Mouse (Mus musculus) embryonic facial prominence, embryonic 11.5 days (tissue): ENCODE results near the gene Kif23. TPM values are rescaled to one million over a fixed set of nuclear protein-coding genes. Genes with fewer than 3 reads are reported as not detected.

Experiments used
- ATAC-seq: fragments of 200-750 bp; cut with Nextera tagmentation; replicated peaks from 2 replicates; pipeline ENCODE4 v1.8.0; 2017; ENCODE audit warnings: low read depth; ENCODE audit not compliant: insufficient number of reproducible peaks, low FRiP score, low TSS enrichment
- DNase-seq: peaks from one replicate; pipeline ENCODE4 v3.0.0-alpha.2; 2015; ENCODE audit warnings: low spot score
- H3K27ac ChIP-seq: fragments of 300-500 bp; sonication (generic); replicated peaks from 2 replicates; pipeline ENCODE4 v1.5.1; 2014; ENCODE audit warnings: mild to moderate bottlenecking, low read depth, low read length, control low read depth
- H3K27me3 ChIP-seq: fragments of 300-500 bp; sonication (generic); 2 replicates; pipeline ENCODE4 v1.6.1; 2014; ENCODE audit warnings: mild to moderate bottlenecking, low read length, moderate library complexity, mixed read lengths; ENCODE audit not compliant: control insufficient read depth, insufficient read depth
- H3K36me3 ChIP-seq: fragments of 300-500 bp; sonication (generic); replicated peaks from 2 replicates; pipeline ENCODE4 v1.6.1; 2014; ENCODE audit warnings: low read depth, mild to moderate bottlenecking, low read length, moderate library complexity, mixed read lengths; ENCODE audit not compliant: control insufficient read depth, insufficient read depth
- H3K4me1 ChIP-seq: fragments of 300-500 bp; sonication (generic); 2 replicates; pipeline ENCODE4 v1.6.1; 2014; ENCODE audit warnings: low read length, mixed read lengths; ENCODE audit not compliant: control insufficient read depth, insufficient read depth
- H3K4me2 ChIP-seq: fragments of 300-500 bp; sonication (generic); 2 replicates; pipeline ENCODE4 v1.6.1; 2014; ENCODE audit warnings: low read depth, mild to moderate bottlenecking, control low read depth, low read length, moderate library complexity
- H3K4me3 ChIP-seq: fragments of 300-500 bp; sonication (generic); 2 replicates; pipeline ENCODE4 v1.5.1; 2014; ENCODE audit warnings: low read depth, low read length, control low read depth
- H3K9ac ChIP-seq: fragments of 300-500 bp; sonication (generic); replicated peaks from 2 replicates; pipeline ENCODE4 v1.6.1; 2014; ENCODE audit warnings: mild to moderate bottlenecking, control low read depth, low read length
- H3K9me3 ChIP-seq: fragments of 300-500 bp; sonication (generic); replicated peaks from 2 replicates; pipeline ENCODE4 v1.6.1; 2016; ENCODE audit warnings: mild to moderate bottlenecking, low read length, inconsistent platforms, mixed read lengths; ENCODE audit not compliant: control insufficient read depth
- WGBS: fragments of 180-500 bp; shearing (Covaris S2); extraction: QIAGEN DNeasy Blood & Tissue Kit; methylation state at CpG from one replicate; pipeline ENCODE4 v1.1.7; 2014; 5-methylcytosine and 5-hydroxymethylcytosine counted together
- polyA plus RNA-seq: library from polyadenylated mRNA; unstranded; fragments of >200 nt; fragmentation: Nextera tagmentation; extraction: Ambion mirVana; gene quantifications from 2 replicates; pipeline ENCODE4 v1.2.1, GENCODE M21; 2014

Kif23 gene
- 121 and 127 TPM in 2 replicates for polyA plus RNA-seq

DNA sequence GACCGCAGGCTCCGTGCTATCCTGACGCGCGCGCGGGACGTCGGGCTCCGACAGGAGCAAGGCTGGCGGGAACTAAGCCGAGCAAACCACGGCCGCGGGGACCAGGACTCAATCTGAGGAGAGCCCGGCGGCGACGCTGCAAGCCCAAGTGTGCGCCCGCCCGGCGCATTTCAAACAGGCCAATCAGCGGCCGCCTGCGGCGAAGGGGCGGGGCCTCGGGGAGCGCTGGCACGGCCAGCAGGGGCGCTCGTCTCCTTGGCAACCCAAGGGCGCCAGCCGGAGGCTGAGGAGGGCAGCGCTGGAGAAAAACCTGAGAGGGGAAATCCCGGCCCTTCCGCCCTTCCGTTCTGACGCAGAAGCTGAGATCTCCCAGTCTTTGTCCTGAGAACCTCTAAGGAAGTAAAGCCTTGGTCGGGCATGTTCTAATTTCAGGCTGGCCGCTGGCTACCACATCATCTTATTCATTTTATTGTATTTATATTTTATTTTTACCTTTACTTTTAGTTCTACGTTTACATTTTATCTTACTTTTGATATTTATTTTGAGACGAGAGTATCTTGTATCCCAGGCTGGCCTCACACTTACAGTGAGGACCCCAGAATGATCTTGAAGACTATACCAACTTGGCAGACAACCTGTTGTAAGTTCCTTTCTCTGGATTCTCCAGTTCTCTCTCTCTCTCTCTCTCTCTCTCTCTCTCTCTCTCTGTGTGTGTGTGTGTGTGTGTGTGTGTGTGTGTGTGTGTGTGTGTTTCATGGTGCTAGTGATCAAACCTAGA lies at the start of gene Kif23:
Gene Kif23 (minus strand): TSS at position 152 of the 779 bp plus-strand sequence.
- Histone ChIP-seq H3K4me3 (peak within 1 kb of the TSS; percentile 67), H3K9ac (peak within 1 kb of the TSS; percentile 70), H3K9me3 (no peaks in the 10 kb centered on the region), H3K27me3 (no peaks in the 10 kb centered on the region), H3K4me2 (peak within 1 kb of the TSS; percentile 64), H3K36me3 (no peaks in the 10 kb centered on the region), H3K27ac (peak within 1 kb of the TSS; percentile 72), H3K4me1 (no peaks in the 10 kb centered on the region)
- DNase-seq (peak; percentile 98), ATAC-seq (peak; percentile 93)
- under 1% methylated on average over 44 of the region's 44 CpGs for WGBS

DNA sequence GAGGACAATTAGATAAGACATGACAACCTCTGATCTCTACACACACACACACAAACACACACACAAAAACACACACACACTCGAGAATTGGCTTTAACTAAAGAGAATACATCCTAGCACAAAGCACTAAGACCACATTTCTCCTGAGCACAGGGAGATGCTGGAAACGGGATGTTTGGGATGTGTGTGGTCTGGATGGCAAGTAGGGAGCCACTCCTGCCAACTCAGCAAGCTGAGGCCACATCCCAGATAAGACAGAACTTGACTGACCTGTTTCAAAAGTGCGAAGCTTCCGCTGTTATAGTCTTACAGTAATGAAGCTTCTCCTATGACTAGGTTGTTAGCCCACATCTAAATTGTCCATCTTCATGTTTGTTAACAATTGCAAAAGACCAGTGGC lies 44.6 kb upstream of the Kif23 start:
- Histone ChIP-seq H3K9ac (no peak overlapping the region), H3K4me3 (no peak overlapping the region), H3K27me3 (no peaks in the 10 kb centered on the region), H3K4me2 (no peak overlapping the region), H3K36me3 (no peaks in the 10 kb centered on the region), H3K27ac (no peak overlapping the region), H3K4me1 (no peaks in the 10 kb centered on the region), H3K9me3 (no peaks in the 10 kb centered on the region)
- no peak for DNase-seq
- 73% methylated on average over 4 of the region's 4 CpGs for WGBS
- ATAC-seq: no peak

DNA sequence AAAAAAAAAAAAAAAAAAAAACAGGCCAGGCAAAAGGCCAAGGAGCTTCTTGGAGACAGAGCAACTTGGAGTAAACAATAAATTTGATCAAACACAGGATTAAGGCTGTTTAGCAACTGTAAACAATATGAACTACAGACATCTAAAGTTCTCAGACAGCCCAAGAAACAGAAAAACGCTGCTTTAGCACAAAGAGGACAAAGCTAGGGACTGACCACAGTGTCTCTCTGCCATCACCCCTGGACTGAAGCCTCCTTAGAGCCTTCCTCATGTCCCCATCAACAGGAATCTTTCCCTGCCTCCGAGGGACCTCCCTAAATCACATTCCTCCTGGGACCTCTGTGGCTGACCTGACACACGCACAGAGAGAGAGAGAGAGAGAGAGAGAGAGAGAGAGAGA lies 44.2 kb upstream of the Kif23 start:
- ATAC-seq (no peak), DNase-seq (no peak)
- no peaks in the 10 kb centered on the region for H3K4me1 ChIP-seq
- H3K9ac ChIP-seq: no peak overlapping the region
- no peaks in the 10 kb centered on the region for H3K9me3 ChIP-seq
- H3K27me3 ChIP-seq: no peaks in the 10 kb centered on the region
- 37% methylated on average over 3 of the region's 3 CpGs for WGBS
- H3K27ac ChIP-seq: no peak overlapping the region
- no peak overlapping the region for H3K4me3 ChIP-seq
- no peak overlapping the region for H3K4me2 ChIP-seq
- H3K36me3 ChIP-seq: no peaks in the 10 kb centered on the region

- 78% methylated on average over 7 of the region's 7 CpGs for WGBS
- Histone ChIP-seq H3K4me1 (no peaks in the 10 kb centered on the region), H3K27me3 (no peaks in the 10 kb centered on the region), H3K4me3 (no peak overlapping the region), H3K4me2 (no peak overlapping the region), H3K27ac (no peak overlapping the region), H3K36me3 (no peaks in the 10 kb centered on the region), H3K9ac (no peak overlapping the region), H3K9me3 (no peaks in the 10 kb centered on the region)
- no peak for DNase-seq
- no peak for ATAC-seq
These were observed 39.5 kb upstream of the Kif23 start for GRCm38 (mm10) chr9:61986055-61986454.

DNA sequence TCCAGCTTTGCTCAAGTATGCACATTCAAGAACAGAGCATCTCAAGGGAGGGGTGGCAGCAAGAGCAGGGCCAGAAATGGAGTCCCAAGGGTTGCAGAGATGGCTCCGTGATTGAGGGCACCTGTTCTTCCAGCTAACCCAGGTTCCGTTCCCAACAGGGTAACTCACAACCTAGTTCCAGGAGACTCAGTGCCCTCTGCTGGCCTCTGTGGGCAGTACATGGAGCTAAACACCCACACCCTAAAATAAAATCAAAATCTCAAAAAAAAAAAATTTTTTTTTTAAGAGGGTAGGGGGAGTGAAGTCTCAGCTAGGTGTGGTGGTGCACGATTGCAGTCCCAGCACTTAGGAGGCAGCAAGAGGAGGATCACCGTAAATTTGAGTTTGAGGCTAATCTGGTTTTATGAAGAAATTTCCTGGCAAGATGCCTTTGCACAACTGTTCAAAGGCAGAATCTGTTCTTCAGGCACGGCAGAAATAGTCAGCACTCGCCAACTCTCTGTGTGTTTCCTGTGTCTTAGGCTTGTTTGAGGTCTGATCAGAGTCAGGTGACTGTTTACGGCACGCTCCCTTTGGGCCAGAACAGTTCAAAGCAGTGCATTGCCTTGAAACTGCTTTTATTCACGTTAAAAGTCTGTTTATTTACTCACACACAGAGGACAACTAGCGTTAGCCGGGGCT lies 38.7 kb upstream of the Kif23 start:
- Histone ChIP-seq H3K9ac (no peak overlapping the region), H3K4me2 (no peak overlapping the region), H3K9me3 (no peaks in the 10 kb centered on the region), H3K4me1 (no peaks in the 10 kb centered on the region), H3K27ac (no peak overlapping the region), H3K27me3 (no peaks in the 10 kb centered on the region), H3K4me3 (no peak overlapping the region), H3K36me3 (no peaks in the 10 kb centered on the region)
- ATAC-seq: no peak
- peak; percentile 72 for DNase-seq
- 62% methylated on average over 11 of the region's 11 CpGs for WGBS

DNA sequence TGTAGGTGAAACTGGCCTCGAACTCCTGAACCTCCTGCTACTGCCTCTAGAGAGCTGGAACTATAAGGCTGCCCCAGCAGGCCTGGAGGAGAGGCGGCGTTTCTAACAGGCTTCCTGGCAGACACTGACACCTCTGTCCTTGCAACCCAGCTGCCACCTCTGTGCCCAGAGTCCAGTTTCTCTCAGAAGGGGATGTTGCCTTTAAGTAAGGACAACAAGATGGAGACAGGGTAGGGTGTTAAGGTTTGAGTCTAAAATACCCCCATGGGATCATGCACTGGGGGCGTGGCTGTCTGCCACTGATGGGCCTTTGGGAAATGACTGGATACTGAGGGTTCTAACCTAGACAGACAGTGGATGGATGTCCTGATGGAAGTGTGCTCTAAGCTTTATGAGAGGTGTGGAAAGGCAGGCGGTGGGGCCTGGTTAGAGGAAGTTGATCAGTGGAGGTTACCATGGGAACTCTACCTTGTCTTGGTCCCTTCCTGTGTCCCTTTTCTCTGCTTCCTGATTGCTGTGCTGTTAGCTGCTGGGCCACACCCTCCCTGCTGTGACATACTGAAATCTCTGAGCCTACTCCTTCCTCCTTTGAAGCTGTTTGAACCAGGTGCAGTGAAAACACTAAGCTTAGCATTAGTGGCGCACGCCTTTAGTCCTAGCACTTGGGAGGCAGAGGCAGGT lies 36.5 kb upstream of the Kif23 start:
- WGBS: 88% methylated on average over 7 of the region's 7 CpGs

DNA sequence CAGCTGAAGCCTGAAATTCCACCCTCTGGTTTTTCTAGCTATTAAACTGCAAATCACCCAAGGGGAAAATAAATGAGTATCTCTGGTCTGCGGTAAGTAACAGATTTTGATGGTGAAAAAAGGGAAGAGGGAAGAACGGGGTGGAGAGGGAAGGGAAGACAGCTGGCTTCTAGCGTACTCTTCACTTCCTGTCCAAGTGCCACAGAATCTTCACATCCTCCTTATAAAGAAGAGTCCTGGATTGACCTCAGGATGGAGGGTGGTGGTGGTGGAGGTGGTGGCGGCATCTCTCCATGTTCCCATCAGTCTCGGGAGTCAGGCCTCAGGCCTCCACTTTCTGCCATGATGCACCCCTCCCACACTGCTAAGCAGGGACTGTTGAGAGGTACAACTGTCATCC lies 35.3 kb upstream of the Kif23 start:
- Histone ChIP-seq H3K36me3 (no peaks in the 10 kb centered on the region), H3K4me2 (no peak overlapping the region), H3K27me3 (no peaks in the 10 kb centered on the region), H3K4me3 (no peak overlapping the region), H3K9me3 (no peaks in the 10 kb centered on the region), H3K4me1 (no peaks in the 10 kb centered on the region), H3K27ac (no peak overlapping the region), H3K9ac (no peak overlapping the region)
- ATAC-seq (no peak), DNase-seq (no peak)
- WGBS: 82% methylated on average over 5 of the region's 5 CpGs

More for the DNA sequence above, 36.5 kb upstream of the Kif23 start:
- H3K9me3 ChIP-seq: no peaks in the 10 kb centered on the region
- no peaks in the 10 kb centered on the region for H3K4me1 ChIP-seq
- ATAC-seq (no peak), DNase-seq (no peak)
- H3K36me3 ChIP-seq: no peaks in the 10 kb centered on the region
- H3K9ac ChIP-seq: no peak overlapping the region
- H3K27ac ChIP-seq: no peak overlapping the region
- H3K27me3 ChIP-seq: no peaks in the 10 kb centered on the region
- no peak overlapping the region for H3K4me3 ChIP-seq
- H3K4me2 ChIP-seq: no peak overlapping the region

- Histone ChIP-seq H3K9me3 (no peaks in the 10 kb centered on the region), H3K27me3 (no peaks in the 10 kb centered on the region), H3K9ac (no peak overlapping the region), H3K4me3 (no peak overlapping the region), H3K27ac (no peak overlapping the region), H3K4me2 (no peak overlapping the region), H3K36me3 (no peaks in the 10 kb centered on the region), H3K4me1 (no peaks in the 10 kb centered on the region)
- ATAC-seq (no peak), DNase-seq (no peak)
- 85% methylated on average over 2 of the region's 2 CpGs for WGBS
These were observed 33.4 kb upstream of the Kif23 start for GRCm38 (mm10) chr9:61979983-61980382.
